Mouse (Mus musculus): ENCODE results near the gene Mvk. TPM values are rescaled to one million over a fixed set of nuclear protein-coding genes. Genes with fewer than 3 reads are reported as not detected.

Mvk gene
- polyA plus RNA-seq, 1 experiment = 24.4 TPM

GRCm38 (mm10) chr5:114468007-114468406 lies 23.9 kb downstream of the Mvk start:
- Histone ChIP-seq H3K4me1 (ENCODE audit: control insufficient read depth, insufficient read depth, low read length) (no peaks in the 10 kb centered on the region), H3K4me3 (ENCODE audit: insufficient read depth, low read length) (no peak overlapping the region), H3K27ac (ENCODE audit: insufficient read depth, low read length) (no peak overlapping the region)
- TF ChIP-seq POLR2A (IDR thresholded peaks at IDR 0.05; ENCODE audit: low read depth, low read length) (no peak), CTCF (IDR thresholded peaks at IDR 0.05; ENCODE audit: borderline replicate concordance, insufficient read depth, low read length) (no peak)

- H3K27ac ChIP-seq (ENCODE audit: insufficient read depth, low read length) = no peak overlapping the region
- H3K4me1 ChIP-seq (ENCODE audit: control insufficient read depth, insufficient read depth, low read length) = no peaks in the 10 kb centered on the region
- no peak overlapping the region for H3K4me3 ChIP-seq (ENCODE audit: insufficient read depth, low read length)
- no peak for TF ChIP-seq CTCF (IDR thresholded peaks at IDR 0.05; ENCODE audit: borderline replicate concordance, insufficient read depth, low read length)
These were observed 26.3 kb downstream of the Mvk start for GRCm38 (mm10) chr5:114470359-114470758.

GRCm38 (mm10) chr5:114474741-114475491 lies 30.8 kb downstream of the Mvk start:
- H3K4me3 ChIP-seq (ENCODE audit: insufficient read depth, low read length) = no peak overlapping the region
- no peak for TF ChIP-seq POLR2A (IDR thresholded peaks at IDR 0.05; ENCODE audit: low read depth, low read length)
- no peak for TF ChIP-seq CTCF (IDR thresholded peaks at IDR 0.05; ENCODE audit: borderline replicate concordance, insufficient read depth, low read length)
- no peaks in the 10 kb centered on the region for H3K4me1 ChIP-seq (ENCODE audit: control insufficient read depth, insufficient read depth, low read length)
- no peak overlapping the region for H3K27ac ChIP-seq (ENCODE audit: insufficient read depth, low read length)

GRCm38 (mm10) chr5:114478267-114478666 lies 34.2 kb downstream of the Mvk start:
- TF ChIP-seq POLR2A (IDR thresholded peaks at IDR 0.05; ENCODE audit: low read depth, low read length) = no peak
- no peak for TF ChIP-seq CTCF (IDR thresholded peaks at IDR 0.05; ENCODE audit: borderline replicate concordance, insufficient read depth, low read length)

GRCm38 (mm10) chr5:114482587-114483011 lies 38.5 kb downstream of the Mvk start:
- no peak overlapping the region for H3K27ac ChIP-seq (ENCODE audit: insufficient read depth, low read length)
- TF ChIP-seq POLR2A (IDR thresholded peaks at IDR 0.05; ENCODE audit: low read depth, low read length) = no peak
- no peak for TF ChIP-seq CTCF (IDR thresholded peaks at IDR 0.05; ENCODE audit: borderline replicate concordance, insufficient read depth, low read length)
- no peaks in the 10 kb centered on the region for H3K4me1 ChIP-seq (ENCODE audit: control insufficient read depth, insufficient read depth, low read length)
- H3K4me3 ChIP-seq (ENCODE audit: insufficient read depth, low read length) = no peak overlapping the region

More at GRCm38 (mm10) chr5:114478267-114478666, 34.2 kb downstream of the Mvk start:
- H3K4me3 ChIP-seq (ENCODE audit: insufficient read depth, low read length) = no peak overlapping the region
- H3K4me1 ChIP-seq (ENCODE audit: control insufficient read depth, insufficient read depth, low read length) = no peaks in the 10 kb centered on the region
- H3K27ac ChIP-seq (ENCODE audit: insufficient read depth, low read length) = no peak overlapping the region

GRCm38 (mm10) chr5:114485685-114486084 lies 41.6 kb downstream of the Mvk start:
- Histone ChIP-seq H3K27ac (ENCODE audit: insufficient read depth, low read length) (no peak overlapping the region), H3K4me1 (ENCODE audit: control insufficient read depth, insufficient read depth, low read length) (no peaks in the 10 kb centered on the region), H3K4me3 (ENCODE audit: insufficient read depth, low read length) (no peak overlapping the region)
- TF ChIP-seq POLR2A (IDR thresholded peaks at IDR 0.05; ENCODE audit: low read depth, low read length) = no peak
- TF ChIP-seq CTCF (IDR thresholded peaks at IDR 0.05; ENCODE audit: borderline replicate concordance, insufficient read depth, low read length) = no peak

GRCm38 (mm10) chr5:114489570-114489969 lies 45.5 kb downstream of the Mvk start:
- Histone ChIP-seq H3K27ac (ENCODE audit: insufficient read depth, low read length) (no peak overlapping the region), H3K4me3 (ENCODE audit: insufficient read depth, low read length) (no peak overlapping the region), H3K4me1 (ENCODE audit: control insufficient read depth, insufficient read depth, low read length) (no peaks in the 10 kb centered on the region)
- TF ChIP-seq POLR2A (IDR thresholded peaks at IDR 0.05; ENCODE audit: low read depth, low read length) = no peak
- TF ChIP-seq CTCF (IDR thresholded peaks at IDR 0.05; ENCODE audit: borderline replicate concordance, insufficient read depth, low read length) = no peak

- Histone ChIP-seq H3K4me3 (ENCODE audit: insufficient read depth, low read length) (no peak overlapping the region), H3K27ac (ENCODE audit: insufficient read depth, low read length) (no peak overlapping the region), H3K4me1 (ENCODE audit: control insufficient read depth, insufficient read depth, low read length) (no peaks in the 10 kb centered on the region)
- TF ChIP-seq POLR2A (IDR thresholded peaks at IDR 0.05; ENCODE audit: low read depth, low read length) (no peak), CTCF (IDR thresholded peaks at IDR 0.05; ENCODE audit: borderline replicate concordance, insufficient read depth, low read length) (no peak)
These were observed 46.2 kb downstream of the Mvk start for GRCm38 (mm10) chr5:114490241-114490640.

GRCm38 (mm10) chr5:114494761-114495160 lies 50.7 kb downstream of the Mvk start:
- H3K4me3 ChIP-seq (ENCODE audit: insufficient read depth, low read length) = no peak overlapping the region
- H3K4me1 ChIP-seq (ENCODE audit: control insufficient read depth, insufficient read depth, low read length) = no peaks in the 10 kb centered on the region
- H3K27ac ChIP-seq (ENCODE audit: insufficient read depth, low read length) = no peak overlapping the region
- no peak for TF ChIP-seq POLR2A (IDR thresholded peaks at IDR 0.05; ENCODE audit: low read depth, low read length)
- TF ChIP-seq CTCF (IDR thresholded peaks at IDR 0.05; ENCODE audit: borderline replicate concordance, insufficient read depth, low read length) = no peak

GRCm38 (mm10) chr5:114501252-114501651 lies 57.2 kb downstream of the Mvk start:
- Histone ChIP-seq H3K4me1 (ENCODE audit: control insufficient read depth, insufficient read depth, low read length) (no peaks in the 10 kb centered on the region), H3K4me3 (ENCODE audit: insufficient read depth, low read length) (no peak overlapping the region), H3K27ac (ENCODE audit: insufficient read depth, low read length) (no peak overlapping the region)
- TF ChIP-seq POLR2A (IDR thresholded peaks at IDR 0.05; ENCODE audit: low read depth, low read length) = no peak
- TF ChIP-seq CTCF (IDR thresholded peaks at IDR 0.05; ENCODE audit: borderline replicate concordance, insufficient read depth, low read length) = no peak
